Mouse (Mus musculus) forebrain, postnatal 0 days (tissue): ENCODE results near the gene Odf4. TPM values are rescaled to one million over a fixed set of nuclear protein-coding genes. Genes with fewer than 3 reads are reported as not detected.

Experiments
- ATAC-seq: fragments of 200-750 bp; cut with Nextera tagmentation; 2 replicates; pipeline ENCODE4 v1.8.0; 2017; ENCODE audit warnings: mild to moderate bottlenecking, moderate library complexity
- DNase-seq: peaks from one replicate; pipeline ENCODE4 v3.0.0-alpha.2; 2015
- H3K27ac ChIP-seq: fragments of 300-500 bp; sonication (generic); 2 replicates; pipeline ENCODE4 v1.5.1; 2014; ENCODE audit warnings: low read depth, mild to moderate bottlenecking, antibody characterized with exemption, low read length, moderate library complexity, mixed read lengths
- H3K27me3 ChIP-seq: fragments of 300-500 bp; sonication (generic); 2 replicates; pipeline ENCODE4 v1.6.1; 2014; ENCODE audit warnings: mild to moderate bottlenecking, low read length, mixed read lengths; ENCODE audit not compliant: insufficient read depth
- H3K36me3 ChIP-seq: fragments of 300-500 bp; sonication (generic); 2 replicates; pipeline ENCODE4 v1.6.1; 2014; ENCODE audit warnings: mild to moderate bottlenecking, moderate library complexity; ENCODE audit not compliant: insufficient read depth
- H3K4me1 ChIP-seq: fragments of 300-500 bp; sonication (generic); 2 replicates; pipeline ENCODE4 v1.6.1; 2014; ENCODE audit warnings: antibody characterized with exemption; ENCODE audit not compliant: insufficient read depth
- H3K4me2 ChIP-seq: fragments of 300-500 bp; sonication (generic); 2 replicates; pipeline ENCODE4 v1.6.1; 2014; ENCODE audit warnings: low read depth, mild to moderate bottlenecking, moderate library complexity
- H3K4me3 ChIP-seq: fragments of 300-500 bp; sonication (generic); 2 replicates; pipeline ENCODE4 v1.5.1; 2014; ENCODE audit warnings: low read depth, low read length, mixed read lengths
- H3K9ac ChIP-seq: fragments of 300-500 bp; sonication (generic); 2 replicates; pipeline ENCODE4 v1.6.1; 2014; ENCODE audit warnings: mild to moderate bottlenecking
- H3K9me3 ChIP-seq: fragments of 300-500 bp; sonication (generic); 2 replicates; pipeline ENCODE4 v1.6.1; 2016; ENCODE audit warnings: low read length
- CTCF ChIP-seq: sonication (generic); IDR thresholded peaks from 2 replicates; pipeline ENCODE4 v1.5.1; 2016; ENCODE audit warnings: antibody characterized with exemption, control low read depth, low read depth
- WGBS: fragments of 180-500 bp; shearing (Covaris S2); extraction: QIAGEN DNeasy Blood & Tissue Kit; methylation state at CpG from one replicate; pipeline ENCODE4 v1.1.7; 2014; 5-methylcytosine and 5-hydroxymethylcytosine counted together
- polyA plus RNA-seq: library from polyadenylated mRNA; unstranded; fragments of >200 nt; fragmentation: Nextera tagmentation; extraction: Ambion mirVana; gene quantifications from 2 replicates; pipeline ENCODE4 v1.2.1, GENCODE M21; 2015
- total RNA-seq: library from RNA; depleted of rRNA; stranded (reverse); fragments of >200 nt; gene quantifications from 2 replicates; pipeline ENCODE4 v1.2.3, GENCODE M21; 2014

The Odf4 gene
- total and polyA plus RNA-seq, 2 experiments from 2014 or later: 0.42 to 2.0 TPM

DNA sequence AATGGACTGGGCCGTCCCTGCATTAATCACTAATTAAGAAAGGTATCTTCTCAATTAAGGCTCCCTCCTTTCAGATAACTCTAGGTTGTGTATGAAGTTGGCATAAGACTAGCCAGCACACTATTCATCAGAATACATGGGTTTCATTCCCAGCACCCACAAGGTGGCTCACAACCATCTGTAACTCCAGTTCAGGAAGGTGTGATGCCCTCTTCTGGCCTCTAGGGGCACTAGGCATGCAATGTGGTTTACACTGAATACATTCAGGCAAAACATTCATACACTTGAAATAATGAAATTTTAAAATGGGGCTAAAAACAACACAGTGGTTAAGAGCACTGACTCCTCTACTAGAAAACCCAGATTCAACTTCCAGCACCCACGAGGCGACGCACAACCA lies 29.8 kb downstream of the Odf4 start:
- TF ChIP-seq CTCF: peak; percentile 76
- ATAC-seq (no peak), DNase-seq (peak; percentile 35)
- H3K4me3 ChIP-seq: no peak overlapping the region
- H3K9ac ChIP-seq: no peak overlapping the region
- 41% methylated on average over 4 of the region's 4 CpGs for WGBS
- no peaks in the 10 kb centered on the region for H3K4me1 ChIP-seq
- H3K27ac ChIP-seq: no peak overlapping the region
- H3K4me2 ChIP-seq: no peak overlapping the region
- H3K36me3 ChIP-seq: no peaks in the 10 kb centered on the region
- H3K27me3 ChIP-seq: no peaks in the 10 kb centered on the region
- no peaks in the 10 kb centered on the region for H3K9me3 ChIP-seq

DNA sequence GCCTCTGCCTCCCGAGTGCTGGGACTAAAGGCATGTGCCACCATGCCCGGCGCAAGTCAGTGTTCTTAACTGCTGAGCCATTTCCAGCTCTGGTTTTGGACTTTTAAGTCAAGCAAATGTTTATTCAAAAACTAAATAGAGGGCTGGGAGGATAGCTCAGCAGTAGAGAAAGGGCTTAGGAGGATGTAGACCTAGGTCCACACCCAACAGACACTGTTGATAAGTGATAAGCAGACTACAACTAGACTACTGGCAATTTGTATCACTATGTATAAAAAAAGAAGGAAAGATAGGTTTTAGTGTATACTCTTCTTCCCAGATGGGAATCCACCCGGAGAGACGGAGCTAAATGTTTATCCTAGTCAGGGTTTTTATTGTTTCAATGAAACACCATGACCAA lies 30.6 kb downstream of the Odf4 start:
- Histone ChIP-seq H3K36me3 (no peaks in the 10 kb centered on the region), H3K4me3 (no peak overlapping the region), H3K9me3 (no peaks in the 10 kb centered on the region), H3K27ac (no peak overlapping the region), H3K4me2 (no peak overlapping the region), H3K4me1 (no peaks in the 10 kb centered on the region), H3K9ac (no peak overlapping the region), H3K27me3 (no peaks in the 10 kb centered on the region)
- DNase-seq: no peak
- TF ChIP-seq CTCF: no peak
- WGBS: 93% methylated on average over 5 of the region's 5 CpGs
- ATAC-seq: no peak

DNA sequence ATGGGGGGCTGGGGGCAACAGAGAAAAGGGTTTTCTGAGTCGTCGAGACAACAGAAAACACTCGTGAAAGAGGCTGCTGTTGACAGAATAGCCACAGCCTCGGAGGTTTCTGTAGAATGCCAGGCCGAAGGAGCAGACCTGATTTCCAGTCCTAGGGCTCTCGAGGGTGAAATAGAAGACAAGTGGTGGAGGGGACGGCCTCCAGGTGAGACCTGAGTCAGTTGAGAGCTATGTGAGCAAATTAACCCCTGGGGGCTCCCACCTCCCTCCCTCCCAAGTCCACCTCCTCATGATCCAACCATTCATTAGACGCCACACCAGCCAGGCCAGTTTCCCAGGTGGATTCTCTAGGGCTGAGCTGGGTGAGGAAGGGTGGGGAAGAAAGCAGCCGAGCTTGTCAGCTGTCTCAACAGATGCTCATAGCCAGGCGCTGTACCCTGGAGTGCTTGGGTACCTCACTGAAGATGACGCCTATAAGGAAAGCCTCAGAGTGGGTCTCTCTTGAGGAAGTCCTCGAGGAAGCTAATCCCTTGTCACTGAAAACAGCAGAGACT lies 32.9 kb downstream of the Odf4 start:
- no peaks in the 10 kb centered on the region for H3K9me3 ChIP-seq
- no peak overlapping the region for H3K9ac ChIP-seq
- H3K27ac ChIP-seq: no peak overlapping the region
- H3K4me3 ChIP-seq: no peak overlapping the region
- DNase-seq (no peak), ATAC-seq (no peak)
- H3K36me3 ChIP-seq: no peaks in the 10 kb centered on the region
- 71% methylated on average over 12 of the region's 12 CpGs for WGBS
- H3K4me2 ChIP-seq: no peak overlapping the region
- no peaks in the 10 kb centered on the region for H3K4me1 ChIP-seq
- no peaks in the 10 kb centered on the region for H3K27me3 ChIP-seq
- TF ChIP-seq CTCF: no peak

DNA sequence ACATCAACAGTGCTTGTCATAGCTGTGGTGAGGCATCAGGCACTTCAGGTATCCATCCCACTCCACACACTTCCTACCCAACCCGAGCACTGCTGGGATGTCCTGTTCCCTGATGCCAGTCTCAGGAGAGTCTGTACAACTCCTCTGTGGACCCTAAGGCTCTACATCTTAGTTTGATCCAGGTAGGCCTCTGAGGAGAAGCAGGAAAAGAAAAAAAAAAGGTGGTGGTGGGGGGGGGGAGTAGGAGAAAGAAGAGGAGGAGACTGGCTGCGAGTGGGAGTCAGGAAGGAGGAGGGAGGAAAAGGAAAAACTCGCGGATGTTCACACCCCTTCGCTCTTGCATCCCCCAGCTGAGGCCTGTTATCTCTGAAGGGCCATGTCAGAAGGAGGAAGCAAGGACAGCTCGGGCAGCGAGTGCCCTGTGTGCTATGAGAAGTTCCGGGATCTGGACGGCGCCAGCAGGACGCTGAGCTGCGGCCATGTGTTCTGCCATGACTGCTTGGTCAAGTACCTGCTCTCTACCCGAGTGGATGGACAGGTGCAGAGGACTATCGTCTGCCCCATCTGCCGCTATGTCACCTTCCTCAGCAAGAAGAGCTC lies 34.5 kb downstream of the Odf4 start:
- Histone ChIP-seq H3K4me1 (no peaks in the 10 kb centered on the region), H3K9ac (no peak overlapping the region), H3K4me2 (no peak overlapping the region), H3K4me3 (no peak overlapping the region), H3K9me3 (no peaks in the 10 kb centered on the region), H3K27me3 (no peaks in the 10 kb centered on the region), H3K27ac (no peak overlapping the region), H3K36me3 (no peaks in the 10 kb centered on the region)
- DNase-seq (no peak), ATAC-seq (no peak)
- TF ChIP-seq CTCF: no peak
- 84% methylated on average over 15 of the region's 15 CpGs for WGBS

DNA sequence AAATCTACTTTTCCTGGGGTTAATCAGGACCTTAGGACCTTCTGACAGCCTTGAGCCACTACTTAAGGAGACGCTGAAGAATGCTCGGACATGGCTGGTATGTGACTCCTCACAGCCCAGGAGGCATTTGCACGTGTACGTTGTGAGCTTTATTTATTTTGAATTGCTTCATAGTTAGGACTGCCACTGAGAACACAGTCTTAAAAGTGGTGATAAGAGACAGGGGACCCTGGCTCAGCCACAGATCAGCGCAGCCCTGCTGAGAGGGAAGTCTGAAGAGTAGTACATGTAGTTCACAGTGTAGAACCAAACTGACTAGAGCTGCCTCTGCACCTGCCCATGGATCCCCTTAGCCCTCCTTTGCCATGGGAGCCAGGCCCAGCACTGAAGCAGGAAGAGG lies 35.1 kb downstream of the Odf4 start:
- H3K36me3 ChIP-seq: no peaks in the 10 kb centered on the region
- no peak overlapping the region for H3K9ac ChIP-seq
- no peaks in the 10 kb centered on the region for H3K4me1 ChIP-seq
- H3K9me3 ChIP-seq: no peaks in the 10 kb centered on the region
- TF ChIP-seq CTCF: no peak
- H3K27ac ChIP-seq: no peak overlapping the region
- ATAC-seq (no peak), DNase-seq (no peak)
- H3K4me2 ChIP-seq: no peak overlapping the region
- WGBS: 90% methylated on average over 5 of the region's 5 CpGs
- no peak overlapping the region for H3K4me3 ChIP-seq
- no peaks in the 10 kb centered on the region for H3K27me3 ChIP-seq

DNA sequence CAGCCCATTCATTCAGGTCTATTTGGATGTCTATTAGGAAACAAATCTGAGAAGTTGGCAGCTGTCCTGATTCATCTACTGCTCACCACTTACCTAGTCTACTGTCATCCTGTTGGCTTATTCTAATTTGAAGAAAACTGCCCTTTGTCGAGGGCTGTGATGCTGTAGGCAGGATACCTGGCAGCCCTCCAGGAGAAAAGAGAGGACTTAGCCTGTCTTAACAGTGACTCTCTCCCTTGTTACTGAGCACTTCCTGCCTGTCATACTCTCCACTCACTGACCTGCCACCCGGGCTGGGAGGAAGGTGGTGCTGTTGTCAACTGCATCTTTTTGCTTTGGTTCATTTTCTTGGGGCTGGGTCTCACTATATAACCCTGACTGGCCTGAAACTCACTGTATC lies 36.3 kb downstream of the Odf4 start:
- no peak overlapping the region for H3K4me3 ChIP-seq
- no peak for DNase-seq
- H3K27ac ChIP-seq: no peak overlapping the region
- no peak for TF ChIP-seq CTCF
- 43% methylated on average over 2 of the region's 2 CpGs for WGBS
- H3K36me3 ChIP-seq: no peaks in the 10 kb centered on the region
- H3K4me1 ChIP-seq: no peaks in the 10 kb centered on the region
- no peak overlapping the region for H3K9ac ChIP-seq
- no peak for ATAC-seq
- no peaks in the 10 kb centered on the region for H3K9me3 ChIP-seq
- no peaks in the 10 kb centered on the region for H3K27me3 ChIP-seq
- no peak overlapping the region for H3K4me2 ChIP-seq

DNA sequence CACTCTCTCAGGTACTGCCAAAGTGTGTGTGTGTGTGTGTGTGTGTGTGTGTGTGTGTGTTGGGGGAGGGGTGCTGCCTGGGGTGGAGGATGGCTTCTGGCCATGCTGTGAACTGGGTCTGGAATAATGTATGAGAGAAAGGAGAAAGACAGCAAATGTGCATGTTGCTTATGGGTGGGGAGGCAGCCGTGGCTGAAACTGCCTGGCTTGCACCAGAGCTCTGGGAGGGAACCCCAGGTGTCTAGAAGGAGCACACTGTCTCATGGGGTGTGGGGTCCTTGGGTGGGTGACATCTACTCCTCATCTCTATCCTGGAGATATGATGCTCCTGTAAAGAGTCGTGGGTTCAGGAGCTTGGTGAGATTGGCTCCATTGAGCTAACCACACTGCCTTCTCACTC lies 38.2 kb downstream of the Odf4 start:
- H3K4me2 ChIP-seq: no peak overlapping the region
- H3K27me3 ChIP-seq: no peaks in the 10 kb centered on the region
- no peak overlapping the region for H3K27ac ChIP-seq
- no peaks in the 10 kb centered on the region for H3K9me3 ChIP-seq
- ATAC-seq (no peak), DNase-seq (no peak)
- TF ChIP-seq CTCF: no peak
- H3K9ac ChIP-seq: no peak overlapping the region
- no peaks in the 10 kb centered on the region for H3K4me1 ChIP-seq
- H3K36me3 ChIP-seq: no peaks in the 10 kb centered on the region
- H3K4me3 ChIP-seq: no peak overlapping the region
- 74% methylated on average over 2 of the region's 2 CpGs for WGBS
